Mouse (Mus musculus) intestine, postnatal 0 days (tissue): ENCODE results near the gene Srcin1. TPM values are rescaled to one million over a fixed set of nuclear protein-coding genes. Genes with fewer than 3 reads are reported as not detected.

Source experiments
- ATAC-seq: fragments of 200-750 bp; cut with Nextera tagmentation; 2 replicates; pipeline ENCODE4 v1.8.0; 2017; ENCODE audit warnings: mild to moderate bottlenecking, moderate TSS enrichment, moderate library complexity
- H3K27ac ChIP-seq: fragments of 300-500 bp; sonication (generic); 2 replicates; pipeline ENCODE4 v1.5.1; 2014; ENCODE audit warnings: mild to moderate bottlenecking, low read depth, low read length, moderate library complexity
- H3K27me3 ChIP-seq: fragments of 300-500 bp; sonication (generic); replicated peaks from 2 replicates; pipeline ENCODE4 v1.6.1; 2014; ENCODE audit warnings: low read length, mixed read lengths; ENCODE audit not compliant: control insufficient read depth, insufficient read depth
- H3K36me3 ChIP-seq: fragments of 300-500 bp; sonication (generic); 2 replicates; pipeline ENCODE4 v1.6.1; 2014; ENCODE audit warnings: mild to moderate bottlenecking, moderate library complexity; ENCODE audit not compliant: control insufficient read depth, insufficient read depth
- H3K4me1 ChIP-seq: fragments of 300-500 bp; sonication (generic); replicated peaks from 2 replicates; pipeline ENCODE4 v1.6.1; 2014; ENCODE audit warnings: antibody characterized with exemption, low read length, mixed read lengths; ENCODE audit not compliant: control insufficient read depth, insufficient read depth
- H3K4me2 ChIP-seq: fragments of 300-500 bp; sonication (generic); replicated peaks from 2 replicates; pipeline ENCODE4 v1.6.1; 2014; ENCODE audit warnings: low read depth, mild to moderate bottlenecking, moderate library complexity
- H3K4me3 ChIP-seq: fragments of 300-500 bp; sonication (generic); 2 replicates; pipeline ENCODE4 v1.5.1; 2014; ENCODE audit warnings: low read depth, low read length
- H3K9ac ChIP-seq: fragments of 300-500 bp; sonication (generic); 2 replicates; pipeline ENCODE4 v1.6.1; 2014; ENCODE audit warnings: mild to moderate bottlenecking, low read depth, low read length
- H3K9me3 ChIP-seq: fragments of 300-500 bp; sonication (generic); 2 replicates; pipeline ENCODE4 v1.6.1; 2016; ENCODE audit warnings: mixed run types; ENCODE audit not compliant: control insufficient read depth
- CTCF ChIP-seq: sonication (generic); IDR thresholded peaks from 2 replicates; pipeline ENCODE4 v1.5.1; 2016; ENCODE audit warnings: low read depth, mild to moderate bottlenecking, control low read depth, antibody characterized with exemption, moderate library complexity
- WGBS: fragments of 180-500 bp; shearing (Covaris S2); extraction: QIAGEN DNeasy Blood & Tissue Kit; methylation state at CpG from one replicate; pipeline ENCODE4 v1.1.7; 2014; 5-methylcytosine and 5-hydroxymethylcytosine counted together
- polyA plus RNA-seq: library from polyadenylated mRNA; unstranded; fragments of >200 nt; fragmentation: Nextera tagmentation; extraction: Ambion mirVana; gene quantifications from 2 replicates; pipeline ENCODE4 v1.2.1, GENCODE M21; 2015

The Srcin1 gene
- polyA plus RNA-seq, 1 experiment from 2014 or later = 0.18 TPM

DNA sequence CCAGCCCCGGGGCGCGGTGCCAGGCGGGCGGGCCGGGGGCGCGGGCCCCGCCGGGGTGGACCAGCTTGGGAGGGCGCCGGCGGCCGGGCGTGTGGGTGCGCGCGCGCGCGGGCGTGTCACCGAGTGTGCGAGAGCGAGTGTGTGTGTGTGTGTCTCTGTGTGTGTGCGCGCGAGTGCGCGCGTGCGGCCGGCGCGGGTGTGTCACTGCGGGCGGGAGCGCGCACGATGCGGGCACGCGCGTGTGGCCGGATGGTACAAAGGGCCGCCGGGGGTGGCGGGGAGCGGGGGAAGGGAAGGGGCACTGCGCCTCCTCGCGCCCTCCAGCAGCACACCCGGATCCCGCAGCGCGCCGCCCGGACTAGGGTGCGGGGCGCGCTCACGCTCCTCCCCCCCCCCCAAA lies 911 bp downstream of the Srcin1 start:
- TF ChIP-seq CTCF = no peak
- Histone ChIP-seq H3K4me2 (peak overlapping the region; percentile 98), H3K36me3 (no peaks in the 10 kb centered on the region), H3K9ac (peak overlapping the region; percentile 34; the same call in 1 of the 2 replicates), H3K4me3 (peak overlapping the region; percentile 62), H3K4me1 (no peaks in the 10 kb centered on the region; the same call in 1 of the 2 replicates), H3K27ac (no peak overlapping the region), H3K27me3 (peaks cover 45% of the 10 kb centered on the region), H3K9me3 (no peaks in the 10 kb centered on the region)
- 0% methylated on average over 48 of the region's 62 CpGs for WGBS
- ATAC-seq = peak; percentile 51

DNA sequence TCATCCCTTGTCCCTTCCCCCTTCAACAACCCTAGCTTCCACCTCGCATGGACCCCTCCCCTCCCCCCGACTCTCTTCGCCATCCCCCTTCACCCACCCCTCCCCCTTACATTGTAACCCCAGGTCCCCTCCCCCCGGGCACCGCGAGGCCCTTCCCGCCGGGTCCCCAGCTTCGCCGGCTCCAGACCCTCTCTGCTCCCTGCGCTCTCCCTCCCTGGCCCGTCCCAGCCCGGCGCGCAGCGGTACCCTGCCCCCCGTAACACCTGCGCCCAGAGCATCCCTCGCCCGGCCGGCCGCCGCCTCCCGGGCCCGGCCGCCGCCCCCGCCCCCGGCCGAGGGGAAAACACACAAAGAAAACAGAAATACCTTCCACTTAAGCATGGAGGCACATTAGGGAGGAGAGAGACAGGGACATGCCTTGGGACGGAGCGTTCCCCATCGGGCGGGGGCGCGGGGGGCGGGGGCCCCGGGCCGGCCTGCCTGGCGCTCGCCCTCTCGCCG lies 1.4 kb downstream of the Srcin1 start:
- no peak overlapping the region for H3K27ac ChIP-seq
- H3K4me2 ChIP-seq = peak overlapping the region; percentile 98
- no peak for TF ChIP-seq CTCF

DNA sequence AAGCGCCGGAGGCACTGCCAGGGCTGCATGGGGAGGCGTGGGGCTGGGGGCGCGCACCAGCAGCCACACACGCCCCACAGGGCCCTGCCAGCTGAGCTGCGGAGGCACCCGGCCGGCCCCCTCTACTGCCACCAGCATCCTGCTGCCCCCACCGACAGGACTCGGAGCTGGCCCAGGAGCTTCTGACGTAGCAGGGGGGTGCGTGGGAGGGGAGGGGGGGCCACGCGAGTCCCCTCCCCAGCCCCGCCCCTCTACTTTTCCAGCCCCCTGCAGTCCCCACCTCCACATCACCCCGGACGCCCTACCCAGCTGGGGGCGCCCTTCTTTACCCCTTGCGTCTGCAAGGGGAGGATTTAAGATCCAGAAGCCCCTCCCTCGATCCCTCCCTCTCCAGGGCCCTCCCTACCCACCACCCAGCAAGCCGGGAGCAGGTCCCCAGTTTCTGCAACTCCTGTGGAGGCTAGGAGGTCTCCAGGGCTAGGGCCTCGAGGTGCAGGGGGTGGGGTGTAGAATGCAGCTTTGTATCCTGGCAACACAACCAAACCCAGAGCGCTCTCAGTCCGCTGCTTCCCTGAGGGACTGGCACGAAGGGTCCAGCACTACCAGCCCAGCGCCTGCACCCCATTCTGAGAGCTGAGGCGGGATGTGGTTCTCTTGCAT lies 2.0 kb downstream of the Srcin1 start:
- Histone ChIP-seq H3K27ac (no peak overlapping the region), H3K4me2 (peak overlapping the region; percentile 98), H3K27me3 (peaks cover 45% of the 10 kb centered on the region), H3K4me1 (no peaks in the 10 kb centered on the region; the same call in 1 of the 2 replicates), H3K9ac (no peak overlapping the region), H3K4me3 (peak overlapping the region; percentile 62), H3K36me3 (no peaks in the 10 kb centered on the region), H3K9me3 (no peaks in the 10 kb centered on the region)
- TF ChIP-seq CTCF = no peak
- no peak for ATAC-seq
- WGBS = 7% methylated on average over 21 of the region's 28 CpGs

More for the DNA sequence above, 1.4 kb downstream of the Srcin1 start:
- no peaks in the 10 kb centered on the region; the same call in 1 of the 2 replicates for H3K4me1 ChIP-seq
- H3K9me3 ChIP-seq = no peaks in the 10 kb centered on the region
- no peak for ATAC-seq
- peak overlapping the region; percentile 62 for H3K4me3 ChIP-seq
- H3K36me3 ChIP-seq = no peaks in the 10 kb centered on the region
- whole genome bisulfite sequencing = 3% methylated on average over 30 of the region's 43 CpGs
- peaks cover 45% of the 10 kb centered on the region for H3K27me3 ChIP-seq
- peak overlapping the region; percentile 34; the same call in 1 of the 2 replicates for H3K9ac ChIP-seq

DNA sequence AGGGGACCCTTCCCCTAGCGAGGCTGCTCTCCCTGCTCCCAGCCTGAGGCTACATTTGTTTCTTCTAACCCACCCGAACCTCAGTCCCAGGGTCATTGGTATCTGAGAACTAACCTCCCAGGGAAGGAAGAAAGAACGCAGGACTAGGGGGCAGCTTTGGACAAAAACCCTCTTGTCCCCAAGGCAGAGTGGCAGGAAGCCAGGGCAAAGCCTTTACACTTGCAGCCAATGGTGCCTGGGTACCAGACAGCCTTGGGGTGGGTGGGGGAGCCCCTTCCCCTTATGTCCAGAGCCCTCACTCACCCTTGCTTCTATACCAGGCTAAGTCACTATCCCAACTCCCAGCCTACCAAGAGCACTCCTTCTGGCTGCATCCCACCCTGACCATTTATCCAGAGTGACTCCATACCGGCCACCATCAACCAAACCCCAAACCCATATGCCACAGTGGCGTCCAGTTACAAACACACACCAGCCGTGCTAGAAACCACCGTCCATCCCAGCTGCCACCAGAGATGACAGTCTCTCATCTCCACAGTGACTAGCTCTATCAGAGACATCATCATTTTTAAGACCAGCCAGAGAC lies 3.0 kb downstream of the Srcin1 start:
- TF ChIP-seq CTCF = no peak
- Histone ChIP-seq H3K36me3 (no peaks in the 10 kb centered on the region), H3K9ac (no peak overlapping the region), H3K27me3 (peaks cover 45% of the 10 kb centered on the region), H3K9me3 (no peaks in the 10 kb centered on the region), H3K4me2 (no peak overlapping the region), H3K4me3 (no peak overlapping the region), H3K4me1 (no peaks in the 10 kb centered on the region; the same call in 1 of the 2 replicates), H3K27ac (no peak overlapping the region)
- 36% methylated on average over 7 of the region's 7 CpGs for WGBS
- no peak for ATAC-seq

DNA sequence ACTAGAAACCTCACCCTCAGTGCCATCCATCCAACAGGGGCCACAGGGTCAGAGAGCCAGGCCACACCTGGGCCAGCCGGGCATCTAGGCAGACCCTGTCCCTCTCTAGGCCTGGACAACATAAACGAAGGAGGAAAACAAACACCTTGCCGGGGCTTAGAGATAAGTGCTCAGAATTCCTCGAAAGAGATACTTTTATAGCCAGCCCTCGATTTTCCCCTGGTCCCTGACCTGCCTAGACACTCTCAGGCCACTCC lies 4.0 kb downstream of the Srcin1 start:
- TF ChIP-seq CTCF = no peak
- ATAC-seq = no peak
- Histone ChIP-seq H3K27ac (no peak overlapping the region), H3K4me3 (no peak overlapping the region), H3K9ac (no peak overlapping the region), H3K4me1 (no peaks in the 10 kb centered on the region; the same call in 1 of the 2 replicates), H3K9me3 (no peaks in the 10 kb centered on the region), H3K36me3 (no peaks in the 10 kb centered on the region), H3K4me2 (no peak overlapping the region), H3K27me3 (peaks cover 54% of the 10 kb centered on the region)
- 5% methylated on average over 5 of the region's 5 CpGs for WGBS

DNA sequence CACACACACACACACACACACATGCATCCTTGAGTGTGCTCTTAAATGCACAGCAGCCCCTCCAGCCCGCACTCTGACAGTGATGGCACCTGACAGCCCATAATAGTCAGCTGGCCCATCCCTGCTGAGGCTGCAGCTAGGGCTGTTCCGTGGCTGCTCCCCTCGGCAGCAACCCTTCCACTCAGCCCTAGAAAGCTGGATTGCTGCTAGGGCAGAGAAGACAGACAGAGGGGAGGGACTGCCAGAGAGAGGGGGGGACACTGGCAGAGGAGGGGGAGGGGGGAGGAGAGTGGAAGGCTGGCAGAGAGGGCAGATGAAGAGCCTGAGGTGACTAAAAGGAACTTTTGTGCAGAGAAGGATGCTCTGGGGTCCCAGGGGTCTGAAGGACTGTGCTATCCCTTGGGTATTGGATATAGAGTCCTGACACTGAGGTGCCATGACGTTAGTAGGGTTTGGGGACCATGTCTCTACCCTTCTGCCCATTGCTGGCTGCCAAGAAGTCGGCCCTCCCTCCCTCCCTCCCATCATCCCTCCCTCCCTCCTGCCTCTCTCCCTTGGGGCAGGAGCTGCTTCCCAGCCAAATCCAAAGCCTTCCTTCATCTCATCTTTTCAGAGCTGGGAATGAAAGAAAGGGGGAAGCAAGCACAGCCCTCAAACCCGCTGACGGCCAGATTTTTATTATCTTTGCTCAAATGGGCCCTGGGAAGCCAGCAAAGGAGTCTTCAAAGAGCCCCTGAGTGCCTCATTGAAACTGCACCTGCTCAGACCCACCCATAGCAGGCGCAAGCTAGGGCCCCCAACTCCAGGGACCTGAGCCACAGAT lies 4.5 kb downstream of the Srcin1 start:
- 13% methylated on average over 8 of the region's 8 CpGs for WGBS
- H3K36me3 ChIP-seq = no peaks in the 10 kb centered on the region
- H3K4me3 ChIP-seq = no peak overlapping the region
- no peak overlapping the region for H3K4me2 ChIP-seq
- H3K27ac ChIP-seq = no peak overlapping the region
- no peak for ATAC-seq
- TF ChIP-seq CTCF = no peak
- peaks cover 56% of the 10 kb centered on the region for H3K27me3 ChIP-seq
- no peak overlapping the region for H3K9ac ChIP-seq
- H3K9me3 ChIP-seq = no peaks in the 10 kb centered on the region
- no peaks in the 10 kb centered on the region; the same call in 1 of the 2 replicates for H3K4me1 ChIP-seq
